Mouse (Mus musculus) effector memory CD4-positive, alpha-beta T cell, adult 5 months (primary cell): ENCODE data around the gene Cfap43. TPM values are rescaled to one million over a fixed set of nuclear protein-coding genes. Genes with fewer than 3 reads are reported as not detected.

Source experiments
- polyA plus RNA-seq: library from polyadenylated mRNA; unstranded; fragments of 100-300 nt; shearing (Covaris generic); gene quantifications from one replicate; pipeline ENCODE4 v1.2.1, GENCODE M21; 2017

Gene Cfap43
- polyA plus RNA-seq: 0.55 TPM

DNA sequence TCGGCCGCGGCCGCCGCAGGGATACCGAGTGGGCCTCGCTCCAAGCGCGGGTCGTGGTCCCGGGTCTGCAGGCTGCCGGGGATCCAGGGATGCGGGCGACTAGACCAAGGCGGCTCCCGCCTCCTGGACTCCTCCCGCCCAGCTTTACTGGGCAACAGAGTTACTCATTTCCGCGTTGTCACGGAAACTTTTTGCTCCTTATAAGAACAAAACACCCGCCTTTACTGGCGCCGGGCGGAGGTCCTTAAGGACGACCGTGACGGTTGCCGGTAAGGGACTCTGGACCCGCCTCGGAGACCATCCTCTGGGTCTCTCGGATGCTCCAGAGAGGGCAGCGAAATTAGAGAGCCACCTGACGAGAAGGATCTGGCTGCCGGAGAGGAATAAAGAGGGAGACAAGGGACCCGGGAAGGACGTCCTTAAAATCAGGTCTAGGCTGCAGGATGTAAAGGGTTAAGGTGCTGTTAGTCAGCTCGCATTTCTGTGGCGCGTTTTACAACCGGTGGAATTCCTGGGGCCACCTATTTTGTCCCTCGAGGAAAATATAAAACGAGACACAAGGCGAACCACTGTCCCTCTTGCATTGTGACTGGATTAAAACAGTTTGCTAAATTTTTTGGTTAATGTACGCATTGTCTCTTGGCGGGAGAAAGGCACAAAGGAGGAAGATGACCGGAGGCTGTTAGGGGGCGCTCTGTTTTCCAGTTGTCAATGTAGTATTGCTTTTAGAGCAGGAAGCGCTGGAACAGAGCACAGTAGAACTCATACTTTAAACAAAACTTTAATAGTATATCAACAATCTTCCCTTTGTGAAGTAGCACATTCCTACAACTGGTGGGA lies at the start of gene Cfap43, which contains the start of gene Itprip:
Gene Cfap43, minus strand, starts transcription at position 162 of the 840 bp plus-strand sequence.
Gene Itprip, minus strand, starts transcription at position 174 of the 840 bp plus-strand sequence.

DNA sequence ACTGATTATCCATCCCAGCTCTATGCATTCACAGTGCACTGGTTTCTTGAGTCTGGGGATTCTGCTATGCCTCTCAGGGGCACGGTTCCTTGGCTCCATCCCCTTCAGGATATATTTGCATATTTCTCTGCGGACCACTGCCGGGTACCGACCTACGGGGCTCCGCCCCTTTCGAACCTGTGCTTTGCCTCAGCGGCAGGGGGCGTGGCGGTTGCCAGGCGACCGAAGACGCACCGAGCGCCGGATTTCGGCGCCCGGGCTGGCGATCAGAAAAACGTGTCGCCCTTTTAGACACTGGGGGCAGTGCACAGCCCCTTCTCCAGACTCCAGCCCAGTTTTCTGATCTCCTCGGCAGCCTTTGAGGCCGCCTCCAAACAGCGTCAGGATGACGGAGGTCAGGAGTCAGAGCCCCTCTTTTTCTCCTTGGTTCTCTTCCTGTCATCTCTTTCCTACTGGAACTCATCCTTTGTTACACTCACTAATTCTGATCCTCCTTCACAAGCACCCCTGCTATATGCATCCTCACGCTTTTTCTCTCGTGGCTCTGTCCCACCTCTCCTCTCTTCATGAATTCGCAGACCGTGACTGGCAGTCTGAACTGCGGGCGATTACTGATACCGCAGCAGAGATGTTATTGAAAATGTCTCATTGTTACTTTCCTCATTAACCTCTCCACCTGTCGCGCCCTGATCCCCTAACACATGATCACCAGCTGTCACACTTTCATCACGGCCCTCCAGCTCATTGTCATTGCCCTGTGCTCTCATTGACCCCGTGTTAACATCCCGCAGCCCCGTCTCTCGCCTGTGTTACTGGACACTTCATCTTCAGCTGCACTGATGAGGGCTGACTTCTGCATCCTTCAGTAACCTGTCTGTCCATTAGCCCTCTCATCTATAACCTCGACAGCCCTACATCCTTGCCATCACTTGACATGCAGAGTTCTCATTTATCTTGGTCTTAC lies 18.6 kb upstream of the Cfap43 start, which contains the start of gene Cfap58:
Gene Cfap58, plus strand, starts transcription at position 233 of the 964 bp plus-strand sequence.

DNA sequence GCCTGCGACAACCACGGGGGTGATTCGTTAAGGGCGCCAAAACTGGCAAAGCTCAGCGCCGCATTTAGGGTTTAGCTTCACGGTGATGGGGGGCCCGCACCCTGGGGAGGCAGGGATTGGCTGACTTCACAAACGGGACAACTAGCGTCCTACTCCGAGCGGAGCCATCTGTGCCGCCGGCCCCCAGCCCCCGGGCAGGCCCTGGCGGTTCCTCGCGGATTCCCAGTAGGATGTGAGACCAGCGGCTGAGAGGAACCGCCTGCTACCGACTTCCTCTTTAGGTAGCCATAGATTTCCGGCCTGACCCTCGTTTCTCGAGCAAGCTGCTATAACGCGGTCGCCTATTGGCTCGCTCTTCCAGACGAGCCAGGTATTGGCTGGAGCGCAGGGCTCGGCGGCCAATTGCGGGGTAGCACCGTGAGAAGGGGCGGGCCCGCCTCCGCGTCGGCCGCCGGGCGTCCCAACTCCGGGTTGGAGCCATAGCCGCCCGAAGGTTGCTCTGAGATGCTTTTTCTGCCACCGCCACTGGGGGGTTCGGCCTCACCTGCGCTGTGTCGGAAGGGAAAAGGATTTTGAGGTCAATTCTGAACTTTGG lies 53.6 kb downstream of the Cfap43 start, which contains the start of gene Gsto2:
Gene Gsto2, plus strand, starts transcription at position 182 of the 595 bp plus-strand sequence.

DNA sequence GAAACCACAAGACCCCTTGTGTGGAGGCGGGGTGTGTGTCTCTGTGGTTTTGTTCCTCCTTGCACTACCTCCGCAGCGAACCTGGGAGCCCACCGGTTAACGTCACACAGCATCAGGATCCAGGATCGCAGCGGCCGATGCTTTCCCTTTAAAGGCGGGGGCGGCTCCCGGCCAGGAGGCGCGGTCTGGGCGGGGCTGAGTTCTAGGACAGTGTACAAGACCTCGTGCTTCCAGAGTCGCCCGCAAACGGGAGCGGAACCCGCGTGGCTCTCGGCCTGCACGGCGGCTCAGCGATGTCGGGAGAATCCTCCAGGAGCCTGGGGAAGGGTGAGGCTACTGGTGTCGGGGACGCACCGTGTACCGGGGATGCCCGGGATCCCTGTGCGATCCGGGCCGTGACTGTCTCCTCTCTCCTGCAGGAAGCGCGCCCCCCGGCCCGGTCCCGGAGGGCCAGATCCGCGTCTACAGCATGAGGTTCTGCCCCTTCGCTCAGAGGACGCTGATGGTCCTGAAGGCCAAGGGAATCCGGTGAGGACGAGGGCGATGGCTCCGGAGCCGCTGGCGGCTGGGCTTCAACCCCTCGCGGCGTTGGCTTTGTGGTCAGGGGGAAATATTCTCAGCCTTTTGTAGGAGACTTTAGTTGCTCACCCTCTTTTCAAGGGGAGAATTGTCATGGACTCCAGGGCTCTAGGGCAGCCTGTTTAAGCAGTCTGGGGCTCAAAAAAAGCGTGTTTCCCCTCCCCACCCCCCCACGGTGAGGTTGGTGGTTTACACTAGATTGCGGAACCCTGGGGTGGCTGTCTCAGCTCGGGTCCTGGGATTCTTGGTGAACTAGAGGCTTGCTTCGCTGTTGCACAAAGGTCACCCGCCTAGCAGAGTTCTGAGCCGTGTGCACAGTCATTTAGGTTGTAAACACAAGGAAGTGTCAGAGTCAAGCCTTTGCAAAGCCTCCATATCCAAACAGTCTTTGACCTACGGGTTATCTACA lies 64.0 kb downstream of the Cfap43 start, which contains the start of gene Gsto1:
Gene Gsto1, plus strand, starts transcription at position 175 of the 988 bp plus-strand sequence.

DNA sequence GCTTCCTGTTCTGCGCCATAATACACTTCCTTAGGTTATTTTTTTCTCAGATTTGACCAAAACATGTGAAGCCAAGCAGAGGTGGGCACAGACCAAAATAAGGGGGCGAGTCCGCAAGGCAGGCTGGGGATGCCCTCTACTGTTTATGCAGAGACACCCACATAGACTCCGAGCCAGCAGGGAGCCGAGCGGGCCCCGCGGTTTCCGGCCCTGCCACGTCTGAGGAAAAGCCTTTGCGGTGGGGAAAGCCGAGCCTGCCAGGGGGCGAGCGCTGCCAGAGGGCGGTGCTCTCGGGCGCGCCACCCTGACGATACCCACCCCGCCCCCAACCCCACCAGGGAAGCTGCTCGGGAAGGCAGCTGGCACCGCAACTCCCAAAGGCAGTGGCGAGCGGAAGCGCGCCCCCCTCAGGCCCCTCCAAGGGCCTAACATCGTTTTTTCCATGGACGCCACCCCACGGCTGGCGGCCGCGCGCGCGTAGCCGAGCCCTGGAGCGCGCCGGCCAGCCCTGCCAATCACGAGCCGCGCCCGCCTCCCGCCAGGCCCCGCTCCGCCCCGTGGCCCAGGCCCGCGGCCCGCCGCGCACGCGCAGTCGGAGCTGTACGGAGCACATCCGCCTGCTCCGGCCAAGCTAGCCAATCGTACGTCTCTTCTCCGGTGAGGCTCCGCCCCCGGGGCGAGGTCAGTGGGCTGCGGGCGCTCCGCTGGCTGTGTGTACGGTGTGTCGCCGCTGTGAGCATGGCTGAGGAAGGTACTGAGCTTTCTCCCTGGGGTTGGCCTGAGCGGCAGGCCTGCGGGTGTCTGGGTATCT lies 187.8 kb downstream of the Cfap43 start, which contains the start of gene Sfr1:
Gene Sfr1, plus strand, starts transcription at position 612 of the 811 bp plus-strand sequence.

DNA sequence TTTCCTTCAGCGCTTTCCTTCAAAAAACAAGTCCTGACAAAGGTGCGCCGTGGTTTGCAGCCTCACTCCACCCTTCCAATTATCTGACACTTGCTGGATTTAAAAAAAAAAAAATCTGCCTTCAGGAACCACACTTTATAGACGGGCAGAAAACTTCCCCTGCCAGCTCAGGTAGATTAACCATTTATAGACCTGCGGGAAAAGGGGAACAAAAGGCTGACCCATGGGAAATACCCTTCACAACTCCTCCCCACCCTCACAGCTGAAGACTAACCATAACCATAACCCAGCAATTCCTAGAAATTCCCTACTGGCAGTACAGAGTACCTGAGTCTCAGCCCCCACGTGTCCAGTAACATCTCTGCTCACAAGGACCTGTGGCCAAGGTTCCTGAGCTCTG lies 227.1 kb downstream of the Cfap43 start, which contains the start of gene Col17a1:
Gene Col17a1, minus strand, starts transcription at position 101 of the 400 bp plus-strand sequence.

Other genes starting within 250 kb of the Cfap43 start
- gene Col17a1, start 227.2 kb downstream of the Cfap43 start, polyA plus RNA-seq: not detected
- gene Sfr1, start 187.6 kb downstream of the Cfap43 start, polyA plus RNA-seq: 174 TPM
- 19.5 TPM for gene Gsto1, start 64.3 kb downstream of the Cfap43 start, polyA plus RNA-seq
- not detected for gene Gsto2, start 53.8 kb downstream of the Cfap43 start, polyA plus RNA-seq
- gene Itprip, start within 50 bp of the Cfap43 start, polyA plus RNA-seq: 53.8 TPM
- gene Cfap58, start 18.4 kb upstream of the Cfap43 start, polyA plus RNA-seq: not detected